Mouse (Mus musculus) gastrocnemius, adult 8-10 months (tissue): ENCODE data around the gene Foxo3. TPM values are rescaled to one million over a fixed set of nuclear protein-coding genes. Genes with fewer than 3 reads are reported as not detected.

ENCODE experiments used
- DNase-seq, 2 experiments: peaks; one replicate each; pipeline ENCODE4 v3.0.0; 2022; ENCODE audit warnings: low spot score in 2 of 2
- total RNA-seq, 4 experiments: library from RNA; stranded (reverse); gene quantifications; 2 replicates each; pipeline ENCODE4 v1.2.4; 2022

Foxo3 gene
- total RNA-seq, 4 experiments from 2014 or later, result 21.6 to 35.2 (median 25.8) TPM

GRCm38 (mm10) chr10:42189674-42190434 is 86.7 kb downstream of the Foxo3 start:
- DNase-seq, result no peak

DNA sequence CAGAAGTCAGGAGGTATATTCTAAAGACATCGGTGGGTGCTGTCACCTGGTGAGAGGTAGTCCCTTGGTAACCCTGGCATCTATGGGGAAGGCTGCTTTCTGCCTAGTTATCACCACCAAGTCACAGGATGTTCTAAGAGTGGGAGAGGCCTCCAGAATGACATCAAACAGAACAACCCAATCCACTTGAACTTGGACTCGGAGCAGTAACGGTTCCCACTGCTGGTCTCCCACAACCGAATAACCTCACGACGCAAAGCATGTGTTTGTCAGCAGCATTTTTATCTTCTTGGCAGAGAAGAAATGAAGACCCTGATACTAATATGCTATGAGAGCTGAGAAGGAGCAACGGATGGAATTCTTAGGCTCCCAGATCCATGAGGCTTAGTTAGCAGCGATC is 87.5 kb downstream of the Foxo3 start:
- DNase-seq, result no peak

DNA sequence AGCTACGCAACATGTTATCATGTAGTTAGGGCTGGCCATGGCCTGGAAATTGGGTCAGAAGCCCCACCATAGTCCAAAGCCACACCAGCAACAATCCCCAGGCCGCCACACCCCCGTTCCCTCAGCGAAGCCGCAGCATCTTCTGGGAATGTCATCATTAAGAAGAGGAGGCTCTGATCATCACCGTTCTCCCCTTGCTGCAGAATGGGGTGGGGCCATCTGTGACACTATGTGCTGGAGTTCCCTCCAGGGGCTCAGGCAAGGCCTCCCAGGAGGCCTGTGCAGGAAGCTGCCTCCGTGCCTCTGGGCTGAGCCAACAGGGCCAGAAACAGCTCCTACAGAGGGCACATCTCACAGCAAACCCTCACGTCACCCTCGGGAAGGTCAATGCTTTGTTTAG is 88.5 kb downstream of the Foxo3 start:
- DNase-seq, result no peak

- no peak for DNase-seq
Observed at GRCm38 (mm10) chr10:42186941-42187401, 89.6 kb downstream of the Foxo3 start.

DNA sequence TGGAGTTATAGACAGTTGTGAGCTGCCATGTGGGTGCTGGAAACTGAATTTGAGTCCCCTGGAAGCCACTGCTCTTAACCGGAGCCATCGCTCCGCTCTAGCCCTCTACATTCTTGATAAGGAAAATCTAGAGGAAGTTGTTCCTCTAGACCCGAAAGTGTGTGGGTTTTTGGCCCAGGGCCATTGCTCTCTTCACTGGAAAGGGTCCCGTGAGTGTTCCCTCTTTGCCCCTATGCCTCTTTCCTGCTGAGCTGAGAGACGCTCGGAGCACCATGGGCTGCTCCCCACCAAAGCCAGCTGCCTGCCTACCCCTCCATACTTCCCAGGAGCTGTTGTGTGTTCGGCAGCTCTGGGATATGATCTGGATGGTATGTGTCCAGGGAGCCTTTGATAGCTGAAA is 96.2 kb downstream of the Foxo3 start:
- DNase-seq, result no peak

DNA sequence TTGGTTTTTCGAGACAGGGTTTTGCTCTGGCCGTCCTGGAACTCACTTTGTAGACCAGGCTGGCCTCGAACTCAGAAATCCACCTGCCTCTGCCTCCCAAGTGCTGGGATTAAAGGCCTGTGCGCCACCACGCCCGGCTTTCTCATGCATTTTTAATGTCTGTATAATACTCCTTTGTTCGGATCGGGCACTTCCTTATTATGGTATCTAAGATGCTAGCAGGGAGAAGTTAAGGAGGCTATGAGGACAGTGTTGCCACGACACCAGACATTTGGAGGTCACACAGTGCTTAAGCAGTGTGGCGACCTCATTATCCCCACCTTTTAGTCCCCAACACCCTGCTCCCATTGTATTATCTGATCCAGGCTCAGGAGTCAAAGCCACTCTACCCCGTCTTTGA is 97.8 kb downstream of the Foxo3 start:
- no peak for DNase-seq

- no peak for DNase-seq
Observed at GRCm38 (mm10) chr10:42177771-42178674, 98.5 kb downstream of the Foxo3 start.

DNA sequence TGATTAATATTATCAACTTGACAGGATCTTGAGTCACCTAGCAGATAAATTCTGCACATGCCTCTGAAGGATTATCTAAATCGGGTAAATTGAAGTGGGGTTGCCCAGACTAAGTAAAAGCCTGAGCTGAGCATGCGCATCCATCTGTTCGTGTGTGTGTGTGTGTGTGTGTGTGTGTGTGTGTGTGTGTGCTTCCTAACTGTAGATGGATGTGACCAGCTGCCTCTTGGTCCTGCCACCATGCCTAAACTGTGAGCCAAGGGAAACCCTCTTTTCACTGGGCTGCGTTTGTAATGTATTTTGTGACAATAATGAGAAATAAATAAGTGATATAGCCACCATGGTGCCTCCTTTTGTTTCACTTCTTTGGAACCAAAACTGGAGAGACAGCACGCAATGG is 102.3 kb downstream of the Foxo3 start:
- DNase-seq, result no peak

- no peak for DNase-seq
Observed at GRCm38 (mm10) chr10:42173839-42174238, 102.7 kb downstream of the Foxo3 start.

DNA sequence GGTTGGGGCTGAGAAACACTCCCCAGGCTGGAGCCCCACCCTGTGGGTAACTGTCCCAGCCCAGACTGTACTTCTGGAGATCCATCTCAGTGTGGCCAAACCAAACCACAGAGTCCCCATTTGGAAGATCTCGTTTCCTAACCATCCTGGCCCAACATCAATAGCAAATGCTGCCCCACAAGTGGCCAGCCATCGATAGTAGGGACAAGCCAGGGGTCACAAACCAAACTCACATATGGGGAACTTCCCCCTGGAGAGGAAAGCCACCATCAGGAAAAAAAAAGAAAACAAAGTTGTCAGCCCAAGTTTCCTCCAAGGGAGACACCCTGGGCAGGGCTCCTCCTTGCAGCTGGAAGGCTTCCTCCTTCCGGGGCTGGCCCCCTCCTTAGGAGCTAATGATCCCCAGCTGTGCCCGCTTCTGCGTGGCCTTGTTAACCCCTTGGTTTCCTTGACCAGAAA is 105.6 kb downstream of the Foxo3 start:
- peak; percentile 42 to 57 for DNase-seq

DNA sequence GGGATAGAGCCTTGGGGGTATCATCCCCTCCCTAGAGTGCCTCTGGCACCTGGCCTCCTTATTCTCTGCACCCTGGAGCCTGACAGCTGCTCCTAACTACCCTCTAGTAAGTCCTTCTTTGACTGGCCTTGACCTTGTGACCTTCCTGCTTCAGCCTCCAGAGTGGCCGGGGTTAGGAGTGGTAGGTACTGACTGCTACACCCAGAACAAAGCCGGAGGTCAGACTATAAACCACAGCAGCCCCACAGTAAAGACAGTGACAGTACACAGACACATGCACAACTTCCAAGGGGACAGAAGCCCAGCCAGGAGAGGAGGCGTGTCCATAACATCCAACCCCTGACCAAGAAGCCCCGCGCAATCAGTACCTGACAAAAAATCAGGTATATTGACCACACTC is 106.4 kb downstream of the Foxo3 start:
- no peak for DNase-seq

DNA sequence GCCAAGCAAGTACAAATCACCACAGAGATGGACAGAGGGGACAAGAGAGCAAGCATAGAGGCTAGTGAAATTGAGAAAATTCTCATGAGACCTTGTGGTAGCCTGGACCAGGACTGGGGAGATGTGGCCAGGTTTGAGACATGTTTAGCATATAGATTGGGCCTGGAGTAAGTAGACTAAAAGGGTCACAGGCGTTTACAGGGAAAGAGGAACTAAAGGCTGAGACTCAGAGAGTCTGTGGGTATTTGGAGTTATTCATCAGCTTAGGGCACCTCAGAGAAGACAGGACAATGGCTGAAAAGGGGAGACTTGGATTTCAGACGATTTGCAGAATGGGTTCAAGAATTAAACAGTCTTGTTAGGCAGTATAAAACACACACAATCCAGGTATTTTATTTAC is 121.8 kb downstream of the Foxo3 start:
- no peak for DNase-seq

GRCm38 (mm10) chr10:42152426-42153205 is 123.9 kb downstream of the Foxo3 start:
- DNase-seq, result no peak

GRCm38 (mm10) chr10:42149767-42150166 is 126.8 kb downstream of the Foxo3 start:
- no peak for DNase-seq

GRCm38 (mm10) chr10:42148326-42148725 is 128.2 kb downstream of the Foxo3 start:
- no peak for DNase-seq

GRCm38 (mm10) chr10:42145221-42145620 is 131.3 kb downstream of the Foxo3 start:
- no peak for DNase-seq

GRCm38 (mm10) chr10:42144788-42145187 is 131.8 kb downstream of the Foxo3 start:
- no peak for DNase-seq

DNA sequence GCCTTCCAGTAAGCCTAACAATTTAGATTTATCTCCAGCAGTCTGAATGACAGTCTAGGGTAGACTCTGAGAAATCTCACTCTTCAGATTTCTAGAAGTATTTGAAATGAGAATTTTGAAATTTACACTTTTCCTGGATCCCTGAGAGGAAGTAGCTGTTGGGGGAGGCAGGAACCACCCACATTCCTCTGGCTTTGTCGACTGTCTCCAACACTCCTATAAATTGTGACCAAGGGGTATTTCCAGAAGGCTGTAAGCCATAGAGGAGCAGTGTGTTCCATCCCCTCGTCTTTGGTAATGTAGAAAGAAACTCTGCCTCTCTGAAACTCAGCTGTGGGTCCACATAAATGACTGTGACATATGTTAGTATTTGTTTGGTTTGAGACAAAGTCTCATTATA is 132.4 kb downstream of the Foxo3 start:
- no peak for DNase-seq

- DNase-seq, result no peak
Observed at GRCm38 (mm10) chr10:42142791-42143190, 133.8 kb downstream of the Foxo3 start.

DNA sequence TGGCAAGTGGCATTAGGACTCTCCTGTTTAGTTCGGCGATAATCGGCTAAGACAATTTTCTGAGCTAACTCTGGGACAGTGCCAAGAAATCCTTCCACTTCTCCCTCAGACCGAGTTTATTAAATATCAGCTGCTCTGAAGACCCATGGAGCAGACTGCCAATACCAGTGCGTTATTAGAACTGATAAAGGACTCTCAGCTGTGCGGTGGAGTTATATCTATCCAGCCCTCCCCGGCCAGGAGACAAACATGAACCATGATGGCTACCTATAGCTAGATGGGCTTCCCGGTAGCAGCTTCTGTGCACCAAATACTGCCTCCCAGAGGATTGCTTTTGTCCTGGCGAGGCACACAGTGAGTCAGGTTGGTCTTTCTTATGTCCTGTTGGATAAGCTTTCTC is 134.5 kb downstream of the Foxo3 start:
- DNase-seq, result no peak

DNA sequence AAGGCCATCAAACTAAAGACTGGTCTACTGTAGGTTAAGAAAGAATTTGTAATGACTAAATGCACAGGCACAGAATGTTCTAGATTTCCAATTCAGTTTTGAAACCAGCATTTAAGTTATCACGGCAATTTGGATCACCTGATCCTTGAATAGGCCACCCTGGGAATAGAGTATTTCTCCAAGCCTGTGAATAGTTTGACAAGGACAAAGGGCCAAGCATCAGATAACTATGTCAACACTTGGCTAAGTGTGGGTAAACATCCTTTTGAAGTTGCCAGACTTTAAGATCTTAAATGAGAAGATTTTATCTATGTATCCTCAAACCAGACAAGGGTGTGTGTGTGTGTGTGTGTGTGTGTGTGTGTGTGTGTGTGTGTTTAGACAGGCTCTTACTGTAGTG is 136.8 kb downstream of the Foxo3 start:
- no peak for DNase-seq
